Mouse (Mus musculus) embryonic facial prominence, embryonic 14.5 days (tissue): ENCODE measurements at regions not wholly inside any gene's neighbourhood (a gene's known extent, or its start where the extent isn't known, plus 50 kb on each side); places are given as distances from the start of the nearest gene placed in this dataset.

Experiments
- ATAC-seq: fragments of 200-750 bp; cut with Nextera tagmentation; 2 replicates; pipeline ENCODE4 v1.8.0; 2017; ENCODE audit warnings: low read depth, moderate number of reproducible peaks, moderate TSS enrichment
- DNase-seq: peaks from one replicate; pipeline ENCODE4 v3.0.0-alpha.2; 2015; ENCODE audit warnings: low spot score
- H3K27ac ChIP-seq: fragments of 300-500 bp; sonication (generic); replicated peaks from 2 replicates; pipeline ENCODE4 v1.5.1; 2014; ENCODE audit warnings: low read depth, mild to moderate bottlenecking, low read length, moderate library complexity
- H3K27me3 ChIP-seq: fragments of 300-500 bp; sonication (generic); replicated peaks from 2 replicates; pipeline ENCODE4 v1.6.1; 2014; ENCODE audit warnings: low read length; ENCODE audit not compliant: control insufficient read depth, insufficient read depth
- H3K36me3 ChIP-seq: fragments of 300-500 bp; sonication (generic); 2 replicates; pipeline ENCODE4 v1.6.1; 2014; ENCODE audit warnings: low read length, mixed read lengths; ENCODE audit not compliant: control insufficient read depth, insufficient read depth
- H3K4me1 ChIP-seq: fragments of 300-500 bp; sonication (generic); 2 replicates; pipeline ENCODE4 v1.6.1; 2014; ENCODE audit warnings: antibody characterized with exemption, low read length; ENCODE audit not compliant: control insufficient read depth, insufficient read depth
- H3K4me2 ChIP-seq: fragments of 300-500 bp; sonication (generic); 2 replicates; pipeline ENCODE4 v1.6.1; 2014; ENCODE audit warnings: low read depth, mild to moderate bottlenecking, low read length, moderate library complexity, mixed read lengths
- H3K4me3 ChIP-seq: fragments of 300-500 bp; sonication (generic); 2 replicates; pipeline ENCODE4 v1.5.1; 2014; ENCODE audit warnings: low read depth, mild to moderate bottlenecking, low read length
- H3K9ac ChIP-seq: fragments of 300-500 bp; sonication (generic); 2 replicates; pipeline ENCODE4 v1.6.1; 2014; ENCODE audit warnings: low read depth, mild to moderate bottlenecking, low read length, moderate library complexity, mixed read lengths
- H3K9me3 ChIP-seq: fragments of 300-500 bp; sonication (generic); 2 replicates; pipeline ENCODE4 v1.6.1; 2016; ENCODE audit warnings: low read length; ENCODE audit not compliant: control insufficient read depth
- WGBS: fragments of 180-500 bp; shearing (Covaris S2); extraction: QIAGEN DNeasy Blood & Tissue Kit; methylation state at CpG from one replicate; pipeline ENCODE4 v1.1.7; 2014; 5-methylcytosine and 5-hydroxymethylcytosine counted together

- Histone ChIP-seq H3K36me3 (no peaks in the 10 kb centered on the region), H3K27ac (no peak overlapping the region), H3K4me2 (no peak overlapping the region), H3K4me3 (no peak overlapping the region), H3K9ac (no peak overlapping the region), H3K9me3 (no peaks in the 10 kb centered on the region), H3K27me3 (no peaks in the 10 kb centered on the region), H3K4me1 (0 out of 2 replicates have a peak, but pooled peaks cover 5% of the 10 kb centered on the region)
- WGBS, result 81% methylated on average over 5 of the region's 5 CpGs
- ATAC-seq (no peak), DNase-seq (no peak)
Observed at GRCm38 (mm10) chr11:63276641-63277040, 147.9 kb downstream of the Pmp22 start.

- ATAC-seq (no peak), DNase-seq (no peak)
- H3K9ac ChIP-seq, result no peak overlapping the region
- no peaks in the 10 kb centered on the region for H3K36me3 ChIP-seq
- 0 out of 2 replicates have a peak, but pooled peaks cover 7% of the 10 kb centered on the region for H3K4me1 ChIP-seq
- no peaks in the 10 kb centered on the region for H3K9me3 ChIP-seq
- H3K4me3 ChIP-seq, result no peak overlapping the region
- WGBS, result 87% methylated on average over 5 of the region's 5 CpGs
- H3K27me3 ChIP-seq, result no peaks in the 10 kb centered on the region
- no peak overlapping the region for H3K27ac ChIP-seq
- no peak overlapping the region for H3K4me2 ChIP-seq
Observed at GRCm38 (mm10) chr11:63281839-63282238, 153.1 kb downstream of the Pmp22 start.

- H3K9me3 ChIP-seq, result no peaks in the 10 kb centered on the region
- 0 out of 2 replicates have a peak, but pooled peaks cover 3% of the 10 kb centered on the region for H3K4me1 ChIP-seq
- no peak overlapping the region for H3K27ac ChIP-seq
- no peak overlapping the region for H3K4me3 ChIP-seq
- ATAC-seq (no peak), DNase-seq (no peak)
- H3K4me2 ChIP-seq, result no peak overlapping the region
- no peaks in the 10 kb centered on the region for H3K27me3 ChIP-seq
- H3K9ac ChIP-seq, result no peak overlapping the region
- no peaks in the 10 kb centered on the region for H3K36me3 ChIP-seq
- whole genome bisulfite sequencing, result 77% methylated on average over 10 of the region's 10 CpGs
Observed at GRCm38 (mm10) chr11:63282541-63282940, 153.8 kb downstream of the Pmp22 start.

- Histone ChIP-seq H3K4me2 (no peak overlapping the region), H3K36me3 (no peaks in the 10 kb centered on the region), H3K4me3 (no peak overlapping the region), H3K9ac (no peak overlapping the region), H3K4me1 (0 out of 2 replicates have a peak, but pooled peaks cover 3% of the 10 kb centered on the region), H3K27me3 (no peaks in the 10 kb centered on the region), H3K27ac (no peak overlapping the region), H3K9me3 (no peaks in the 10 kb centered on the region)
- no peak for DNase-seq
- 70% methylated on average over 2 of the region's 2 CpGs for WGBS
- no peak for ATAC-seq
Observed at GRCm38 (mm10) chr11:63286026-63286425, 157.2 kb downstream of the Pmp22 start.

- H3K27me3 ChIP-seq, result no peaks in the 10 kb centered on the region
- 52% methylated on average over 2 of the region's 2 CpGs for WGBS
- ATAC-seq (no peak), DNase-seq (peak; percentile 34)
- no peak overlapping the region for H3K27ac ChIP-seq
- H3K9me3 ChIP-seq, result no peaks in the 10 kb centered on the region
- no peak overlapping the region for H3K9ac ChIP-seq
- 0 out of 2 replicates have a peak, but pooled peaks cover under 1% of the 10 kb centered on the region for H3K4me1 ChIP-seq
- H3K4me2 ChIP-seq, result no peak overlapping the region
- no peak overlapping the region for H3K4me3 ChIP-seq
- H3K36me3 ChIP-seq, result no peaks in the 10 kb centered on the region
Observed at GRCm38 (mm10) chr11:63287766-63288165, 159.0 kb downstream of the Pmp22 start.

- no peaks in the 10 kb centered on the region for H3K36me3 ChIP-seq
- no peak for ATAC-seq
Observed at GRCm38 (mm10) chr11:63290618-63291017, 161.8 kb downstream of the Pmp22 start.

GRCm38 (mm10) chr11:63293485-63293884 lies 164.7 kb downstream of the Pmp22 start:
- Histone ChIP-seq H3K4me2 (no peak overlapping the region), H3K36me3 (no peaks in the 10 kb centered on the region), H3K4me1 (no peaks in the 10 kb centered on the region), H3K9ac (no peak overlapping the region), H3K27ac (no peak overlapping the region), H3K9me3 (0 out of 2 replicates have a peak, but pooled peaks cover 3% of the 10 kb centered on the region), H3K4me3 (no peak overlapping the region), H3K27me3 (no peaks in the 10 kb centered on the region)
- WGBS, result 58% methylated on average over 4 of the region's 4 CpGs
- no peak for ATAC-seq
- DNase-seq, result no peak

More at GRCm38 (mm10) chr11:63290618-63291017, 161.8 kb downstream of the Pmp22 start:
- H3K9ac ChIP-seq, result no peak overlapping the region
- 67% methylated on average over 13 of the region's 13 CpGs for WGBS
- H3K4me2 ChIP-seq, result no peak overlapping the region
- no peak overlapping the region for H3K27ac ChIP-seq
- H3K27me3 ChIP-seq, result no peaks in the 10 kb centered on the region
- H3K4me1 ChIP-seq, result no peaks in the 10 kb centered on the region
- no peak for DNase-seq
- no peak overlapping the region for H3K4me3 ChIP-seq
- H3K9me3 ChIP-seq, result 0 out of 2 replicates have a peak, but pooled peaks cover 3% of the 10 kb centered on the region

- 40% methylated on average over 3 of the region's 3 CpGs for WGBS
- no peak for ATAC-seq
- Histone ChIP-seq H3K36me3 (no peaks in the 10 kb centered on the region), H3K9me3 (0 out of 2 replicates have a peak, but pooled peaks cover 3% of the 10 kb centered on the region), H3K27ac (no peak overlapping the region), H3K4me3 (no peak overlapping the region), H3K9ac (no peak overlapping the region), H3K4me2 (no peak overlapping the region), H3K27me3 (no peaks in the 10 kb centered on the region), H3K4me1 (no peaks in the 10 kb centered on the region)
- no peak for DNase-seq
Observed at GRCm38 (mm10) chr11:63294476-63294875, 165.7 kb downstream of the Pmp22 start.

GRCm38 (mm10) chr11:63296476-63296875 lies 167.7 kb downstream of the Pmp22 start:
- no peak overlapping the region for H3K4me2 ChIP-seq
- ATAC-seq (no peak), DNase-seq (no peak)

More at GRCm38 (mm10) chr11:63296476-63296875, 167.7 kb downstream of the Pmp22 start:
- Histone ChIP-seq H3K9me3 (0 out of 2 replicates have a peak, but pooled peaks cover 3% of the 10 kb centered on the region), H3K9ac (no peak overlapping the region), H3K4me1 (no peaks in the 10 kb centered on the region), H3K27ac (no peak overlapping the region), H3K27me3 (no peaks in the 10 kb centered on the region), H3K36me3 (no peaks in the 10 kb centered on the region), H3K4me3 (no peak overlapping the region)
- 82% methylated on average over 3 of the region's 3 CpGs for WGBS
